Mouse (Mus musculus): ENCODE data around the gene Tspo2. TPM values are rescaled to one million over a fixed set of nuclear protein-coding genes. Genes with fewer than 3 reads are reported as not detected.

Tspo2 gene
- polyA plus RNA-seq, 1 experiment from 2014 or later = 3.1 TPM

GRCm38 (mm10) chr17:48425823-48426612 is 25.3 kb downstream of the Tspo2 start:
- Histone ChIP-seq H3K9ac (replicated peaks; ENCODE audit: low read depth) (no peak overlapping the region), H3K4me3 (ENCODE audit: low read depth, low read length) (no peak overlapping the region), H3K27ac (ENCODE audit: low read length) (no peak overlapping the region), H3K27me3 (replicated peaks; ENCODE audit: insufficient read depth, low read length) (no peaks in the 10 kb centered on the region), H3K4me2 (replicated peaks; ENCODE audit: low read depth, low read length) (peak overlapping the region; percentile 25; the same call in 1 of the 2 replicates), H3K4me1 (ENCODE audit: insufficient read depth, low read depth, low read length) (peaks cover 7% of the 10 kb centered on the region; the same call in 1 of the 2 replicates), H3K36me3 (ENCODE audit: insufficient read depth, low read length) (no peaks in the 10 kb centered on the region), H3K9me3 (ENCODE audit: low read length) (no peaks in the 10 kb centered on the region)
- 15% methylated on average over 9 of the region's 9 CpGs for WGBS
- DNase-seq (ENCODE audit: low spot score) (peak; percentile 57), ATAC-seq (peak; percentile 49)
- no peak for TF ChIP-seq EP300 (IDR thresholded peaks at IDR 0.05)
- TF ChIP-seq CTCF (IDR thresholded peaks at IDR 0.05) = no peak

- Histone ChIP-seq H3K4me2 (replicated peaks; ENCODE audit: low read depth, low read length) (no peak overlapping the region), H3K27ac (ENCODE audit: low read length) (no peak overlapping the region), H3K9me3 (ENCODE audit: low read length) (no peaks in the 10 kb centered on the region), H3K4me3 (ENCODE audit: low read depth, low read length) (no peak overlapping the region), H3K4me1 (ENCODE audit: insufficient read depth, low read depth, low read length) (peaks cover 3% of the 10 kb centered on the region; the same call in 1 of the 2 replicates), H3K36me3 (ENCODE audit: insufficient read depth, low read length) (no peaks in the 10 kb centered on the region), H3K9ac (replicated peaks; ENCODE audit: low read depth) (no peak overlapping the region), H3K27me3 (replicated peaks; ENCODE audit: insufficient read depth, low read length) (no peaks in the 10 kb centered on the region)
- DNase-seq (ENCODE audit: low spot score) (no peak), ATAC-seq (no peak)
- WGBS = 92% methylated on average over 9 of the region's 9 CpGs
- no peak for TF ChIP-seq CTCF (IDR thresholded peaks at IDR 0.05)
- no peak for TF ChIP-seq EP300 (IDR thresholded peaks at IDR 0.05)
Observed at GRCm38 (mm10) chr17:48424237-48424636, 27.1 kb downstream of the Tspo2 start.

GRCm38 (mm10) chr17:48419571-48419970 is 31.8 kb downstream of the Tspo2 start:
- DNase-seq (ENCODE audit: low spot score) (no peak), ATAC-seq (no peak)
- H3K27ac ChIP-seq (ENCODE audit: low read length) = no peak overlapping the region
- H3K36me3 ChIP-seq (ENCODE audit: insufficient read depth, low read length) = 0 out of 2 replicates have a peak, but pooled peaks cover 5% of the 10 kb centered on the region
- H3K9ac ChIP-seq (replicated peaks; ENCODE audit: low read depth) = no peak overlapping the region
- TF ChIP-seq CTCF (IDR thresholded peaks at IDR 0.05) (no peak), EP300 (IDR thresholded peaks at IDR 0.05) (no peak)
- no peaks in the 10 kb centered on the region for H3K9me3 ChIP-seq (ENCODE audit: low read length)
- H3K4me1 ChIP-seq (ENCODE audit: insufficient read depth, low read depth, low read length) = no peaks in the 10 kb centered on the region
- no peaks in the 10 kb centered on the region for H3K27me3 ChIP-seq (replicated peaks; ENCODE audit: insufficient read depth, low read length)
- no peak overlapping the region for H3K4me2 ChIP-seq (replicated peaks; ENCODE audit: low read depth, low read length)
- no peak overlapping the region for H3K4me3 ChIP-seq (ENCODE audit: low read depth, low read length)
- WGBS = 57% methylated on average over 2 of the region's 2 CpGs

GRCm38 (mm10) chr17:48418781-48419180 is 32.5 kb downstream of the Tspo2 start:
- Histone ChIP-seq H3K4me1 (ENCODE audit: insufficient read depth, low read depth, low read length) (no peaks in the 10 kb centered on the region), H3K9me3 (ENCODE audit: low read length) (no peaks in the 10 kb centered on the region), H3K36me3 (ENCODE audit: insufficient read depth, low read length) (0 out of 2 replicates have a peak, but pooled peaks cover 8% of the 10 kb centered on the region), H3K27me3 (replicated peaks; ENCODE audit: insufficient read depth, low read length) (no peaks in the 10 kb centered on the region), H3K4me2 (replicated peaks; ENCODE audit: low read depth, low read length) (peak overlapping the region; percentile 29; the same call in 1 of the 2 replicates), H3K27ac (ENCODE audit: low read length) (no peak overlapping the region), H3K9ac (replicated peaks; ENCODE audit: low read depth) (no peak overlapping the region), H3K4me3 (ENCODE audit: low read depth, low read length) (no peak overlapping the region)
- WGBS = 81% methylated on average over 1 of the region's 1 CpGs
- DNase-seq (ENCODE audit: low spot score) (no peak), ATAC-seq (no peak)
- no peak for TF ChIP-seq EP300 (IDR thresholded peaks at IDR 0.05)
- TF ChIP-seq CTCF (IDR thresholded peaks at IDR 0.05) = no peak

GRCm38 (mm10) chr17:48418174-48418573 is 33.1 kb downstream of the Tspo2 start:
- H3K4me1 ChIP-seq (ENCODE audit: insufficient read depth, low read depth, low read length) = no peaks in the 10 kb centered on the region
- H3K27ac ChIP-seq (ENCODE audit: low read length) = no peak overlapping the region
- H3K36me3 ChIP-seq (ENCODE audit: insufficient read depth, low read length) = 0 out of 2 replicates have a peak, but pooled peaks cover 11% of the 10 kb centered on the region
- no peak overlapping the region for H3K9ac ChIP-seq (replicated peaks; ENCODE audit: low read depth)
- H3K4me2 ChIP-seq (replicated peaks; ENCODE audit: low read depth, low read length) = peak overlapping the region; percentile 29; the same call in 1 of the 2 replicates
- no peak overlapping the region; the same call in 1 of the 2 replicates for H3K4me3 ChIP-seq (ENCODE audit: low read depth, low read length)
- no peak for TF ChIP-seq EP300 (IDR thresholded peaks at IDR 0.05)
- no peak for TF ChIP-seq CTCF (IDR thresholded peaks at IDR 0.05)
- 39% methylated on average over 7 of the region's 7 CpGs for WGBS
- DNase-seq (ENCODE audit: low spot score) = peak; percentile 49
- H3K9me3 ChIP-seq (ENCODE audit: low read length) = no peaks in the 10 kb centered on the region
- peak; percentile 42 for ATAC-seq
- no peaks in the 10 kb centered on the region for H3K27me3 ChIP-seq (replicated peaks; ENCODE audit: insufficient read depth, low read length)

- 77% methylated on average over 6 of the region's 6 CpGs for WGBS
- Histone ChIP-seq H3K27ac (ENCODE audit: low read length) (no peak overlapping the region), H3K9ac (replicated peaks; ENCODE audit: low read depth) (no peak overlapping the region), H3K4me2 (replicated peaks; ENCODE audit: low read depth, low read length) (no peak overlapping the region), H3K4me3 (ENCODE audit: low read depth, low read length) (no peak overlapping the region), H3K4me1 (ENCODE audit: insufficient read depth, low read depth, low read length) (no peaks in the 10 kb centered on the region), H3K9me3 (ENCODE audit: low read length) (no peaks in the 10 kb centered on the region), H3K36me3 (ENCODE audit: insufficient read depth, low read length) (0 out of 2 replicates have a peak, but pooled peaks cover 11% of the 10 kb centered on the region), H3K27me3 (replicated peaks; ENCODE audit: insufficient read depth, low read length) (no peaks in the 10 kb centered on the region)
- TF ChIP-seq EP300 (IDR thresholded peaks at IDR 0.05) = no peak
- TF ChIP-seq CTCF (IDR thresholded peaks at IDR 0.05) = no peak
- no peak for ATAC-seq
- DNase-seq (ENCODE audit: low spot score) = no peak
Observed at GRCm38 (mm10) chr17:48417521-48417920, 33.8 kb downstream of the Tspo2 start.

Measured in lung, postnatal 0 days (tissue).